Mouse (Mus musculus): Measurements from ENCODE around the gene Hps5. TPM values are rescaled to one million over a fixed set of nuclear protein-coding genes. Genes with fewer than 3 reads are reported as not detected.
"Not testable (repeated sequence)": the region's sequence is repeated elsewhere in the genome, so short reads cannot be mapped to it uniquely, and the experiment has no call there.

The Hps5 gene
- polyA plus RNA-seq, 1 experiment from 2014 or later, result 16.2 TPM

- no peak overlapping the region for H3K4me3 ChIP-seq (ENCODE audit: low read depth, low read length)
- no peaks in the 10 kb centered on the region for H3K36me3 ChIP-seq (ENCODE audit: control insufficient read depth, insufficient read depth, low read length)
- H3K4me2 ChIP-seq (ENCODE audit: low read depth, low read length), result no peak overlapping the region
- H3K27me3 ChIP-seq (replicated peaks; ENCODE audit: control insufficient read depth, insufficient read depth, low read length), result no peaks in the 10 kb centered on the region
- H3K9ac ChIP-seq (ENCODE audit: low read depth, low read length), result no peak overlapping the region
- no peak for ATAC-seq (ENCODE audit: low read depth)
- no peak overlapping the region for H3K27ac ChIP-seq (replicated peaks; ENCODE audit: low read depth, low read length)
- H3K4me1 ChIP-seq (ENCODE audit: control insufficient read depth, insufficient read depth, low read length), result no peaks in the 10 kb centered on the region
- DNase-seq (ENCODE audit: low spot score), result no peak
- H3K9me3 ChIP-seq (ENCODE audit: control insufficient read depth, low read length), result no peaks in the 10 kb centered on the region
- 71% methylated on average over 8 of the region's 8 CpGs for WGBS
Measured at GRCm38 (mm10) chr7:46831693-46832092, 35.8 kb upstream of the Hps5 start.

- Histone ChIP-seq H3K4me2 (ENCODE audit: low read depth, low read length) (no peak overlapping the region), H3K9me3 (ENCODE audit: control insufficient read depth, low read length) (no peaks in the 10 kb centered on the region), H3K27me3 (replicated peaks; ENCODE audit: control insufficient read depth, insufficient read depth, low read length) (no peaks in the 10 kb centered on the region), H3K9ac (ENCODE audit: low read depth, low read length) (no peak overlapping the region), H3K4me1 (ENCODE audit: control insufficient read depth, insufficient read depth, low read length) (no peaks in the 10 kb centered on the region), H3K36me3 (ENCODE audit: control insufficient read depth, insufficient read depth, low read length) (no peaks in the 10 kb centered on the region), H3K4me3 (ENCODE audit: low read depth, low read length) (no peak overlapping the region), H3K27ac (replicated peaks; ENCODE audit: low read depth, low read length) (no peak overlapping the region)
- ATAC-seq (ENCODE audit: low read depth), result no peak
- no peak for DNase-seq (ENCODE audit: low spot score)
- WGBS, result 56% methylated on average over 13 of the region's 13 CpGs
Measured at GRCm38 (mm10) chr7:46830799-46831590, 35.1 kb upstream of the Hps5 start.

- H3K4me2 ChIP-seq (ENCODE audit: low read depth, low read length), result no peak overlapping the region
- H3K27ac ChIP-seq (replicated peaks; ENCODE audit: low read depth, low read length), result no peak overlapping the region
- H3K9ac ChIP-seq (ENCODE audit: low read depth, low read length), result no peak overlapping the region
- WGBS, result 77% methylated on average over 12 of the region's 12 CpGs
- H3K4me3 ChIP-seq (ENCODE audit: low read depth, low read length), result no peak overlapping the region
- H3K36me3 ChIP-seq (ENCODE audit: control insufficient read depth, insufficient read depth, low read length), result no peaks in the 10 kb centered on the region
- no peaks in the 10 kb centered on the region for H3K4me1 ChIP-seq (ENCODE audit: control insufficient read depth, insufficient read depth, low read length)
- H3K9me3 ChIP-seq (ENCODE audit: control insufficient read depth, low read length), result no peaks in the 10 kb centered on the region
- ATAC-seq (ENCODE audit: low read depth), result no peak
- DNase-seq (ENCODE audit: low spot score), result no peak
- H3K27me3 ChIP-seq (replicated peaks; ENCODE audit: control insufficient read depth, insufficient read depth, low read length), result no peaks in the 10 kb centered on the region
Measured at GRCm38 (mm10) chr7:46829911-46830310, 34.0 kb upstream of the Hps5 start.

GRCm38 (mm10) chr7:46827803-46828184, 31.9 kb upstream of the Hps5 start:
- H3K36me3 ChIP-seq (ENCODE audit: control insufficient read depth, insufficient read depth, low read length), result peaks cover 16% of the 10 kb centered on the region
- H3K4me2 ChIP-seq (ENCODE audit: low read depth, low read length), result no peak overlapping the region
- WGBS, result 92% methylated on average over 2 of the region's 2 CpGs
- ATAC-seq (ENCODE audit: low read depth) (no peak), DNase-seq (ENCODE audit: low spot score) (no peak)
- H3K4me1 ChIP-seq (ENCODE audit: control insufficient read depth, insufficient read depth, low read length), result no peaks in the 10 kb centered on the region
- no peak overlapping the region for H3K4me3 ChIP-seq (ENCODE audit: low read depth, low read length)
- no peak overlapping the region for H3K27ac ChIP-seq (replicated peaks; ENCODE audit: low read depth, low read length)
- H3K9me3 ChIP-seq (ENCODE audit: control insufficient read depth, low read length), result no peaks in the 10 kb centered on the region
- H3K9ac ChIP-seq (ENCODE audit: low read depth, low read length), result no peak overlapping the region
- no peaks in the 10 kb centered on the region for H3K27me3 ChIP-seq (replicated peaks; ENCODE audit: control insufficient read depth, insufficient read depth, low read length)

- 63% methylated on average over 20 of the region's 20 CpGs for WGBS
- Histone ChIP-seq H3K4me1 (ENCODE audit: control insufficient read depth, insufficient read depth, low read length) (no peaks in the 10 kb centered on the region), H3K4me2 (ENCODE audit: low read depth, low read length) (no peak overlapping the region), H3K4me3 (ENCODE audit: low read depth, low read length) (no peak overlapping the region), H3K27me3 (replicated peaks; ENCODE audit: control insufficient read depth, insufficient read depth, low read length) (no peaks in the 10 kb centered on the region), H3K27ac (replicated peaks; ENCODE audit: low read depth, low read length) (no peak overlapping the region), H3K9me3 (ENCODE audit: control insufficient read depth, low read length) (no peaks in the 10 kb centered on the region), H3K36me3 (ENCODE audit: control insufficient read depth, insufficient read depth, low read length) (peaks cover 22% of the 10 kb centered on the region), H3K9ac (ENCODE audit: low read depth, low read length) (no peak overlapping the region)
- DNase-seq (ENCODE audit: low spot score) (no peak), ATAC-seq (ENCODE audit: low read depth) (peak; percentile 72; the same call in 1 of the 2 replicates)
Measured at GRCm38 (mm10) chr7:46827046-46827802, 31.4 kb upstream of the Hps5 start.

- peaks cover 74% of the 10 kb centered on the region for H3K36me3 ChIP-seq (ENCODE audit: control insufficient read depth, insufficient read depth, low read length)
- WGBS, result 92% methylated on average over 15 of the region's 15 CpGs
- not testable (repeated sequence) for H3K4me2 ChIP-seq (ENCODE audit: low read depth, low read length); H3K27ac ChIP-seq (replicated peaks; ENCODE audit: low read depth, low read length); H3K27me3 ChIP-seq (replicated peaks; ENCODE audit: control insufficient read depth, insufficient read depth, low read length); H3K4me1 ChIP-seq (ENCODE audit: control insufficient read depth, insufficient read depth, low read length); DNase-seq (ENCODE audit: low spot score); ATAC-seq (ENCODE audit: low read depth); H3K9ac ChIP-seq (ENCODE audit: low read depth, low read length); H3K4me3 ChIP-seq (ENCODE audit: low read depth, low read length); H3K9me3 ChIP-seq (ENCODE audit: control insufficient read depth, low read length)
Measured at GRCm38 (mm10) chr7:46820876-46821632, 25.2 kb upstream of the Hps5 start.

GRCm38 (mm10) chr7:46814012-46814411, 18.1 kb upstream of the Hps5 start:
- no peak overlapping the region for H3K4me3 ChIP-seq (ENCODE audit: low read depth, low read length)
- DNase-seq (ENCODE audit: low spot score), result no peak
- no peaks in the 10 kb centered on the region for H3K4me1 ChIP-seq (ENCODE audit: control insufficient read depth, insufficient read depth, low read length)
- no peak for ATAC-seq (ENCODE audit: low read depth)
- peaks cover 93% of the 10 kb centered on the region for H3K36me3 ChIP-seq (ENCODE audit: control insufficient read depth, insufficient read depth, low read length)
- no peaks in the 10 kb centered on the region for H3K9me3 ChIP-seq (ENCODE audit: control insufficient read depth, low read length)
- no peak overlapping the region for H3K27ac ChIP-seq (replicated peaks; ENCODE audit: low read depth, low read length)
- H3K27me3 ChIP-seq (replicated peaks; ENCODE audit: control insufficient read depth, insufficient read depth, low read length), result no peaks in the 10 kb centered on the region
- H3K4me2 ChIP-seq (ENCODE audit: low read depth, low read length), result no peak overlapping the region
- H3K9ac ChIP-seq (ENCODE audit: low read depth, low read length), result no peak overlapping the region
- WGBS, result 90% methylated on average over 4 of the region's 4 CpGs

GRCm38 (mm10) chr7:46810325-46810724, 14.5 kb upstream of the Hps5 start:
- no peak overlapping the region for H3K4me2 ChIP-seq (ENCODE audit: low read depth, low read length)
- WGBS, result 97% methylated on average over 6 of the region's 6 CpGs
- peaks cover 92% of the 10 kb centered on the region for H3K36me3 ChIP-seq (ENCODE audit: control insufficient read depth, insufficient read depth, low read length)
- H3K9ac ChIP-seq (ENCODE audit: low read depth, low read length), result no peak overlapping the region
- DNase-seq (ENCODE audit: low spot score) (no peak), ATAC-seq (ENCODE audit: low read depth) (no peak)
- no peaks in the 10 kb centered on the region for H3K9me3 ChIP-seq (ENCODE audit: control insufficient read depth, low read length)
- no peak overlapping the region for H3K27ac ChIP-seq (replicated peaks; ENCODE audit: low read depth, low read length)
- H3K27me3 ChIP-seq (replicated peaks; ENCODE audit: control insufficient read depth, insufficient read depth, low read length), result no peaks in the 10 kb centered on the region
- H3K4me1 ChIP-seq (ENCODE audit: control insufficient read depth, insufficient read depth, low read length), result no peaks in the 10 kb centered on the region
- H3K4me3 ChIP-seq (ENCODE audit: low read depth, low read length), result no peak overlapping the region
